Mouse (Mus musculus) ES-E14 (cell line): ENCODE results near the gene Tmem30c. TPM values are rescaled to one million over a fixed set of nuclear protein-coding genes. Genes with fewer than 3 reads are reported as not detected.

Experiments used
- DNase-seq: peaks from one replicate; pipeline ENCODE4 v3.0.0-alpha.2; 2013; ENCODE audit warnings: low read depth, low spot score
- H3K27ac ChIP-seq: 2 replicates; pipeline ENCODE4 v1.5.1; 2012; ENCODE audit warnings: low read depth, mild to moderate bottlenecking, low read length, moderate library complexity, mixed read lengths; ENCODE audit not compliant: poor library complexity, insufficient read depth, severe bottlenecking
- H3K36me3 ChIP-seq: 2 replicates; pipeline ENCODE4 v1.6.1; 2012; ENCODE audit warnings: mild to moderate bottlenecking, low read length, moderate library complexity, mixed read lengths; ENCODE audit not compliant: control insufficient read depth, poor library complexity, insufficient read depth, severe bottlenecking
- H3K4me1 ChIP-seq, 2 experiments: fragments of 150-350 bp in 1 of 2; sonication (generic) in 1 of 2; 2 replicates each; pipeline ENCODE4 v1.6.1; 2012; ENCODE audit warnings: low read length in 2 of 2, mild to moderate bottlenecking in 1 of 2, mixed read lengths in 1 of 2; ENCODE audit not compliant: control insufficient read depth in 2 of 2, insufficient read depth in 2 of 2, poor library complexity in 1 of 2
- H3K4me3 ChIP-seq, 2 experiments: fragments of 150-350 bp in 1 of 2; sonication (generic) in 1 of 2; 2 replicates each; pipeline ENCODE4 v1.5.1; 2012; ENCODE audit warnings: low read length in 2 of 2, low read depth in 1 of 2, mild to moderate bottlenecking in 1 of 2, mixed read lengths in 1 of 2; ENCODE audit not compliant: insufficient read depth in 1 of 2, poor library complexity in 1 of 2, severe bottlenecking in 1 of 2
- H3K9ac ChIP-seq: 2 replicates; pipeline ENCODE4 v1.6.1; 2012; ENCODE audit warnings: low read depth, mild to moderate bottlenecking, low read length, mixed read lengths; ENCODE audit not compliant: poor library complexity, insufficient read depth, severe bottlenecking
- H3K9me3 ChIP-seq: fragments of 150-350 bp; sonication (generic); 2 replicates; pipeline ENCODE4 v1.6.1; 2012; ENCODE audit warnings: low read depth, mild to moderate bottlenecking, low read length; ENCODE audit not compliant: control insufficient read depth, insufficient read depth
- CHD2 ChIP-seq: IDR thresholded peaks from 2 replicates; pipeline ENCODE4 v1.6.1; 2014; ENCODE audit warnings: mild to moderate bottlenecking, low read depth, low read length, inconsistent platforms
- HCFC1 ChIP-seq: IDR thresholded peaks from 2 replicates; pipeline ENCODE4 v1.6.1; 2012; ENCODE audit warnings: low read length, inconsistent platforms, borderline replicate concordance; ENCODE audit not compliant: insufficient read depth
- MAFK ChIP-seq: IDR thresholded peaks from 2 replicates; pipeline ENCODE4 v1.6.1; 2014; ENCODE audit warnings: mild to moderate bottlenecking, low read depth, low read length, inconsistent platforms; ENCODE audit not compliant: insufficient read depth
- ZC3H11A ChIP-seq: IDR thresholded peaks from 2 replicates; pipeline ENCODE4 v1.6.1; 2012; ENCODE audit warnings: low read depth, mild to moderate bottlenecking, inconsistent platforms, low read length, borderline replicate concordance
- ZNF384 ChIP-seq: IDR thresholded peaks from 2 replicates; pipeline ENCODE4 v1.6.1; 2012; ENCODE audit warnings: low read depth, low read length, inconsistent platforms
- in situ Hi-C, 2 experiments: fragments of 600-800 bp; cut with MboI; formaldehyde crosslinking; loops; one replicate each; pipeline ENCODE4 v1.15.1; 2025; ENCODE audit warnings: low sequenced_read_pairs in 2 of 2, inconsistent platforms in 1 of 2; ENCODE audit not compliant: unreplicated experiment in 2 of 2
- total RNA-seq: library from RNA; depleted of rRNA; stranded (reverse); fragments of 300-350 nt; gene quantifications from 2 replicates; pipeline ENCODE4 v1.2.3, GENCODE M21; 2012

Gene Tmem30c
- total RNA-seq, 1 experiment, result 0.04 TPM

GRCm38 (mm10) chr16:57317882-57318636 is 25.4 kb upstream of the Tmem30c start:
- Histone ChIP-seq H3K27ac (no peak overlapping the region), H3K36me3 (no peaks in the 10 kb centered on the region), H3K4me1 (no peaks in the 10 kb centered on the region), H3K9me3 (no peaks in the 10 kb centered on the region), H3K4me3 (no peak overlapping the region), H3K9ac (no peak overlapping the region)
- in situ Hi-C loops, result no loop called here
- no peak for DNase-seq
- TF ChIP-seq ZC3H11A (no peak), MAFK (no peak), HCFC1 (no peak), CHD2 (no peak), ZNF384 (no peak)

DNA sequence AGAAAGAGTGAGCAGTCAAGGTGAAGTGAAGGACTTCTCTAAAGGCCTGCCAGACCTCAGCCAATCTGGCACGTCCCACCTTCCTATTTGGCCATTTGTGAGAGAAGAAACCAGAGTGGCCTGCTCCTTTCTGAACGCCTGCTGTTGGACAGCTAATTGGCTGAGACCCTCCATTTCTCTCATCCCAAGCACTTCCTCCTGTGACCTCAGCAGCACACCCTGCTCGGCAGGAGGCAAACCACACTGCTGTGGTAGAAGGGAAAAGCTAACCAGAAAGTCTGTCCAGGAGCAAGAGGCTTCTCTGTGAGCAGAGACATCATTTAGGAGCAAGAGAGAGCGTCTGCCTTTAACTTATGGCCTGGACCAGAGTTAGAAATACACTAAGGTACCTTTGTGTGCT is 24.5 kb upstream of the Tmem30c start:
- Histone ChIP-seq H3K27ac (no peak overlapping the region), H3K4me1 (no peaks in the 10 kb centered on the region), H3K4me3 (no peak overlapping the region), H3K9me3 (no peaks in the 10 kb centered on the region), H3K9ac (no peak overlapping the region), H3K36me3 (no peaks in the 10 kb centered on the region)
- TF ChIP-seq ZNF384, result no peak
- TF ChIP-seq CHD2, result no peak
- TF ChIP-seq HCFC1, result no peak
- no peak for TF ChIP-seq ZC3H11A
- no peak for TF ChIP-seq MAFK
- DNase-seq, result no peak
- in situ Hi-C loops, result no loop called here

DNA sequence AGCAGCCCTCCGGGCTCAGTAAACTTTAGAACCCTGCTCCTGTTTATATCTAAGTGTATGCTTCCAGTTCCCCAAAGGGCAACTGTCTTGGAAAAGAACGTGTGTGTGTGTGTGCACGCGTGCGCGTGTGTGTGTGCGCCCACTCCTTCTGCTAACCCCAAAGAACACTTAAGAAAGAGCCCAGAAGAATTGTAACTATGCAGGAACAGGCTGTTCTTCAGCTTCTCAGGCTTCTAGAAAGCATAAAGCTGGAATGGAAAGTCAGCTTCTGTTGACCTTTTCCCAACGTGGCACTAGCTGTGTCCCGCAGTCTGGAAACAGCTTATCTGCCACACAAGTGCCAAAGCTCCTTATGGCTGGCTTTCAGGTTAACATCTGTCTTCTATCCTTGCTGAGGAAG is 22.4 kb upstream of the Tmem30c start:
- in situ Hi-C loops, result no loop called here
- Histone ChIP-seq H3K36me3 (no peaks in the 10 kb centered on the region), H3K4me3 (no peak overlapping the region), H3K27ac (no peak overlapping the region), H3K9me3 (no peaks in the 10 kb centered on the region), H3K4me1 (no peaks in the 10 kb centered on the region), H3K9ac (no peak overlapping the region)
- DNase-seq, result no peak
- TF ChIP-seq ZC3H11A (no peak), CHD2 (no peak), HCFC1 (no peak), ZNF384 (no peak), MAFK (no peak)

DNA sequence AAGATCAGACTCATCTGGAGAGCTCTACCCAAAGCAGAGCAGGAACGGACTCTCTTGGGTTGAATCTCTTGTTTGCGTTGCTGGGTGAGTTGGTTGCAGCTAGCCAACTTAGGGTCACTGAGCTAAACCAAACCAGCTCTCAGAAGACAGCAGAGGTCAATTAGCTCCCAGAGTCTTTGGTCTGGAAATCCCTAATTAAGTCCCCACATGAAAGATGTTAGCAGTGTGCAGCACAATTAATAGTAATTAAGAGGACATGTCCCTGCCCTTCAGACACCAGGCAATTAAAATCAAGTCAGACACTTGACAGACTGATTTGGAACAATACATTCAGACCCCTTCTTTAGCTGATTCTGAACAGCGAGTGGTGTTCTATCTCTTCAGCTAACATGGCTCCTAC is 21.6 kb upstream of the Tmem30c start:
- no peaks in the 10 kb centered on the region for H3K36me3 ChIP-seq
- DNase-seq, result no peak
- H3K9ac ChIP-seq, result no peak overlapping the region
- TF ChIP-seq MAFK (no peak), CHD2 (no peak), ZNF384 (no peak), ZC3H11A (no peak), HCFC1 (no peak)
- in situ Hi-C loops, result no loop called here
- H3K4me3 ChIP-seq, result no peak overlapping the region
- H3K4me1 ChIP-seq, result no peaks in the 10 kb centered on the region
- H3K27ac ChIP-seq, result no peak overlapping the region
- H3K9me3 ChIP-seq, result no peaks in the 10 kb centered on the region
